Mouse (Mus musculus): ENCODE measurements around the gene Atp10a.

DNA sequence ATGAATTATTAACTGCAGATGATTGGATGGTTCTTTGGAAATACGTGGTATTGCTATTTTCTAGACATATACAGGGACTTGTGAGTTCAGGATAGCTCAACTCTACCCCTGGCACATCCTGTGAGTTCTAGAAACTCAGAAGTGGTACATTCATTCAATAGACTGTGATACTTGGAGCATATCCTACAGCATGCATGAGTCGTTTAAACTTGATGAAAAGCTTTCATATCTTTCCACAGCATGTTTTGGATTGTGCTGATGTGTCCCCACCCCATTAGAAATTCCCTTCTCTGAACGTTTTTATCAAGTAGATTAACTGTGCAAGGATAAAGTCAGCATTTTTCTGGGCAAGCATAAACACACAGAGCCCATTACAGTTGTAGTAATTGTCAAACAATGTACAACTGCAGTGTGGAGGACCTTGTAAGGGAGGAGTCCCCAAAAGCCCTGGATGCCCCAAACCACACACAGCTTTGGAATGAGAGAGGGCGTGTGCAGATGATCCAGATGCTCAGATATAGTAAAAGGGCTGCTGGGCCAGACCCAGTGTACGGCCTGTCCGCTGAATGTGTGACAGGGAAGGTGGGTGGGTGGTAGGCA is 35.1 kb downstream of the Atp10a start:
- TF ChIP-seq CTCF (conservative IDR thresholded peaks at IDR 0.05; ENCODE audit: insufficient read depth, insufficient read length, low read depth, low read length), result no peak
- no peak for TF ChIP-seq POLR2A (IDR thresholded peaks at IDR 0.05; ENCODE audit: low read depth, low read length)
